Mouse (Mus musculus) limb, embryonic 14.5 days (tissue): ENCODE results near the gene Paqr7. TPM values are rescaled to one million over a fixed set of nuclear protein-coding genes. Genes with fewer than 3 reads are reported as not detected.

Source experiments
- ATAC-seq: fragments of 200-750 bp; cut with Nextera tagmentation; 2 replicates; pipeline ENCODE4 v1.8.0; 2017; ENCODE audit warnings: low read depth, moderate number of reproducible peaks, moderate TSS enrichment; ENCODE audit not compliant: low FRiP score
- DNase-seq: peaks from one replicate; pipeline ENCODE4 v3.0.0-alpha.2; 2015; ENCODE audit warnings: low spot score
- H3K27ac ChIP-seq: fragments of 300-500 bp; sonication (generic); replicated peaks from 2 replicates; pipeline ENCODE4 v1.5.1; 2014; ENCODE audit warnings: low read depth, mild to moderate bottlenecking, low read length, moderate library complexity, mixed read lengths
- H3K27me3 ChIP-seq: fragments of 300-500 bp; sonication (generic); 2 replicates; pipeline ENCODE4 v1.6.1; 2014; ENCODE audit warnings: low read length, mixed read lengths; ENCODE audit not compliant: control insufficient read depth, insufficient read depth
- H3K36me3 ChIP-seq: fragments of 300-500 bp; sonication (generic); 2 replicates; pipeline ENCODE4 v1.6.1; 2014; ENCODE audit warnings: mild to moderate bottlenecking, low read length, moderate library complexity, mixed read lengths; ENCODE audit not compliant: control insufficient read depth, insufficient read depth
- H3K4me1 ChIP-seq: fragments of 300-500 bp; sonication (generic); 2 replicates; pipeline ENCODE4 v1.6.1; 2014; ENCODE audit warnings: antibody characterized with exemption, low read length, mixed read lengths; ENCODE audit not compliant: control insufficient read depth, insufficient read depth
- H3K4me2 ChIP-seq: fragments of 300-500 bp; sonication (generic); replicated peaks from 2 replicates; pipeline ENCODE4 v1.6.1; 2014; ENCODE audit warnings: low read depth, mild to moderate bottlenecking, low read length, moderate library complexity; ENCODE audit not compliant: severe bottlenecking
- H3K4me3 ChIP-seq: fragments of 300-500 bp; sonication (generic); replicated peaks from 2 replicates; pipeline ENCODE4 v1.5.1; 2014; ENCODE audit warnings: low read length
- H3K9ac ChIP-seq: fragments of 300-500 bp; sonication (generic); 2 replicates; pipeline ENCODE4 v1.6.1; 2014; ENCODE audit warnings: mild to moderate bottlenecking, low read depth, low read length, moderate library complexity; ENCODE audit not compliant: severe bottlenecking
- H3K9me3 ChIP-seq: fragments of 300-500 bp; sonication (generic); 2 replicates; pipeline ENCODE4 v1.6.1; 2016; ENCODE audit warnings: low read length; ENCODE audit not compliant: control insufficient read depth
- POLR2A ChIP-seq: fragments of 200-500 bp; IDR thresholded peaks from 2 replicates; pipeline ENCODE4 v1.8.0; 2012; ENCODE audit warnings: inconsistent platforms, mild to moderate bottlenecking, moderate library complexity, borderline replicate concordance; ENCODE audit not compliant: insufficient read depth, insufficient read length; ENCODE audit errors: extremely low read depth
- WGBS: fragments of 180-500 bp; shearing (Covaris S2); extraction: QIAGEN DNeasy Blood & Tissue Kit; methylation state at CpG from one replicate; pipeline ENCODE4 v1.1.7; 2014; 5-methylcytosine and 5-hydroxymethylcytosine counted together
- polyA plus RNA-seq, 2 experiments: library from polyadenylated mRNA; depleted of rRNA in 1 of 2; stranded (reverse) in 1 of 2; unstranded in 1 of 2; fragments of >200 nt; fragmentation: Nextera tagmentation in 1 of 2; extraction: Ambion mirVana in 1 of 2; gene quantifications; 2 replicates each; pipeline versions ENCODE4 v1.2.1 to v1.2.3; 2012 to 2014

The Paqr7 gene
- polyA plus RNA-seq, 2 experiments = 2.9 to 5.9 TPM

- Histone ChIP-seq H3K4me3 (no peak overlapping the region), H3K36me3 (peaks cover 76% of the 10 kb centered on the region), H3K27me3 (no peaks in the 10 kb centered on the region), H3K4me2 (no peak overlapping the region), H3K9me3 (no peaks in the 10 kb centered on the region), H3K27ac (no peak overlapping the region), H3K4me1 (no peaks in the 10 kb centered on the region), H3K9ac (no peak overlapping the region)
- DNase-seq (no peak), ATAC-seq (no peak)
- 78% methylated on average over 5 of the region's 5 CpGs for WGBS
- no peak for TF ChIP-seq POLR2A
Measured at GRCm38 (mm10) chr4:134526220-134526619, 29.7 kb downstream of the Paqr7 start.

GRCm38 (mm10) chr4:134532928-134533327 is 36.4 kb downstream of the Paqr7 start:
- no peak for TF ChIP-seq POLR2A
- H3K4me1 ChIP-seq = peaks cover 12% of the 10 kb centered on the region
- no peak overlapping the region for H3K27ac ChIP-seq
- H3K27me3 ChIP-seq = no peaks in the 10 kb centered on the region
- no peaks in the 10 kb centered on the region for H3K9me3 ChIP-seq
- no peak overlapping the region for H3K9ac ChIP-seq
- DNase-seq = no peak
- no peak overlapping the region for H3K4me2 ChIP-seq
- no peak for ATAC-seq
- H3K4me3 ChIP-seq = no peak overlapping the region
- WGBS = 87% methylated on average over 4 of the region's 4 CpGs
- H3K36me3 ChIP-seq = peaks cover 40% of the 10 kb centered on the region

- H3K4me1 ChIP-seq = peaks cover 12% of the 10 kb centered on the region
- TF ChIP-seq POLR2A = no peak
- no peak for DNase-seq
- peak overlapping the region; percentile 92 for H3K4me2 ChIP-seq
- H3K9ac ChIP-seq = peak overlapping the region; percentile 83; the same call in 1 of the 2 replicates
- 78% methylated on average over 4 of the region's 4 CpGs for WGBS
- H3K9me3 ChIP-seq = no peaks in the 10 kb centered on the region
- ATAC-seq = no peak
- H3K36me3 ChIP-seq = peaks cover 37% of the 10 kb centered on the region
- no peak overlapping the region for H3K27ac ChIP-seq
- H3K4me3 ChIP-seq = no peak overlapping the region
- H3K27me3 ChIP-seq = no peaks in the 10 kb centered on the region
Measured at GRCm38 (mm10) chr4:134533421-134533820, 36.9 kb downstream of the Paqr7 start.

- peak; percentile 57 for DNase-seq
- ATAC-seq = no peak
- Histone ChIP-seq H3K4me1 (peaks cover 12% of the 10 kb centered on the region), H3K36me3 (peaks cover 37% of the 10 kb centered on the region), H3K4me3 (peak overlapping the region; percentile 97), H3K9ac (peak overlapping the region; percentile 83), H3K4me2 (peak overlapping the region; percentile 92), H3K27me3 (no peaks in the 10 kb centered on the region), H3K27ac (peak overlapping the region; percentile 79), H3K9me3 (no peaks in the 10 kb centered on the region)
- no peak for TF ChIP-seq POLR2A
- WGBS = 1% methylated on average over 48 of the region's 57 CpGs
Measured at GRCm38 (mm10) chr4:134534124-134534886, 37.8 kb downstream of the Paqr7 start.

GRCm38 (mm10) chr4:134534932-134535786 is 38.7 kb downstream of the Paqr7 start, which contains the start of gene Mtfr1l:
TSS of gene Mtfr1l (minus strand) at chr4:134535387.
- peaks cover 38% of the 10 kb centered on the region for H3K36me3 ChIP-seq
- under 1% methylated on average over 31 of the region's 71 CpGs for WGBS
- ATAC-seq = peak; percentile 97

More at GRCm38 (mm10) chr4:134534932-134535786, 38.7 kb downstream of the Paqr7 start, which contains the start of gene Mtfr1l:
- peak within 1 kb of the TSS; percentile 79 for H3K27ac ChIP-seq
- DNase-seq = peak; percentile 97
- H3K9me3 ChIP-seq = no peaks in the 10 kb centered on the region
- H3K9ac ChIP-seq = peak within 1 kb of the TSS; percentile 83
- H3K27me3 ChIP-seq = no peaks in the 10 kb centered on the region
- peaks cover 12% of the 10 kb centered on the region for H3K4me1 ChIP-seq
- TF ChIP-seq POLR2A = 0 out of 2 replicates have a peak, but pooled peaks have one; percentile 59
- peak within 1 kb of the TSS; percentile 92 for H3K4me2 ChIP-seq
- H3K4me3 ChIP-seq = peak within 1 kb of the TSS; percentile 97
